Mouse (Mus musculus): ENCODE results near the gene Herc2.

Gene Herc2

GRCm38 (mm10) chr7:56066634-56067033, 16.6 kb downstream of the Herc2 start:
- no peak for DNase-seq (ENCODE audit: extremely low spot score)

- DNase-seq (ENCODE audit: extremely low spot score): no peak
Measured at GRCm38 (mm10) chr7:56071724-56072123, 21.7 kb downstream of the Herc2 start.

- DNase-seq (ENCODE audit: extremely low spot score): no peak
Measured at GRCm38 (mm10) chr7:56083034-56083433, 33.0 kb downstream of the Herc2 start.

GRCm38 (mm10) chr7:56089097-56089496, 39.1 kb downstream of the Herc2 start:
- no peak for DNase-seq (ENCODE audit: extremely low spot score)

- DNase-seq (ENCODE audit: extremely low spot score): no peak
Measured at GRCm38 (mm10) chr7:56091445-56091844, 41.4 kb downstream of the Herc2 start.

- no peak for DNase-seq (ENCODE audit: extremely low spot score)
Measured at GRCm38 (mm10) chr7:56102293-56102847, 52.4 kb downstream of the Herc2 start.

GRCm38 (mm10) chr7:56112999-56113398, 63.0 kb downstream of the Herc2 start:
- no peak for DNase-seq (ENCODE audit: extremely low spot score)

- no peak for DNase-seq (ENCODE audit: extremely low spot score)
Measured at GRCm38 (mm10) chr7:56114148-56114547, 64.2 kb downstream of the Herc2 start.

GRCm38 (mm10) chr7:56120968-56121367, 71.0 kb downstream of the Herc2 start:
- no peak for DNase-seq (ENCODE audit: extremely low spot score)

GRCm38 (mm10) chr7:56121425-56121824, 71.4 kb downstream of the Herc2 start:
- no peak for DNase-seq (ENCODE audit: extremely low spot score)

GRCm38 (mm10) chr7:56128080-56128479, 78.1 kb downstream of the Herc2 start:
- no peak for DNase-seq (ENCODE audit: extremely low spot score)

GRCm38 (mm10) chr7:56129577-56129976, 79.6 kb downstream of the Herc2 start:
- no peak for DNase-seq (ENCODE audit: extremely low spot score)

- DNase-seq (ENCODE audit: extremely low spot score): no peak
Measured at GRCm38 (mm10) chr7:56131548-56131947, 81.6 kb downstream of the Herc2 start.

- no peak for DNase-seq (ENCODE audit: extremely low spot score)
Measured at GRCm38 (mm10) chr7:56138706-56139105, 88.7 kb downstream of the Herc2 start.

GRCm38 (mm10) chr7:56146424-56146823, 96.4 kb downstream of the Herc2 start:
- no peak for DNase-seq (ENCODE audit: extremely low spot score)

- DNase-seq (ENCODE audit: extremely low spot score): no peak
Measured at GRCm38 (mm10) chr7:56148925-56149324, 98.9 kb downstream of the Herc2 start.

- no peak for DNase-seq (ENCODE audit: extremely low spot score)
Measured at GRCm38 (mm10) chr7:56151885-56152676, 102.1 kb downstream of the Herc2 start.

GRCm38 (mm10) chr7:56153161-56153560, 103.2 kb downstream of the Herc2 start:
- DNase-seq (ENCODE audit: extremely low spot score): no peak

- DNase-seq (ENCODE audit: extremely low spot score): no peak
Measured at GRCm38 (mm10) chr7:56153625-56154024, 103.6 kb downstream of the Herc2 start.

GRCm38 (mm10) chr7:56163316-56163715, 113.3 kb downstream of the Herc2 start:
- DNase-seq (ENCODE audit: extremely low spot score): no peak

GRCm38 (mm10) chr7:56168713-56169112, 118.7 kb downstream of the Herc2 start:
- no peak for DNase-seq (ENCODE audit: extremely low spot score)

GRCm38 (mm10) chr7:56177371-56177770, 127.4 kb downstream of the Herc2 start:
- no peak for DNase-seq (ENCODE audit: extremely low spot score)

- no peak for DNase-seq (ENCODE audit: extremely low spot score)
Measured at GRCm38 (mm10) chr7:56191041-56191440, 141.0 kb downstream of the Herc2 start.

GRCm38 (mm10) chr7:56191661-56192060, 141.7 kb downstream of the Herc2 start:
- DNase-seq (ENCODE audit: extremely low spot score): no peak
